Mouse (Mus musculus) gastrocnemius, postnatal 14 days (tissue): ENCODE measurements at regions not wholly inside any gene's neighbourhood (a gene's known extent, or its start where the extent isn't known, plus 50 kb on each side); places are given as distances from the start of the nearest gene placed in this dataset.

ENCODE experiments used
- DNase-seq: peaks from one replicate; pipeline ENCODE4 v3.0.0; 2021; ENCODE audit warnings: mixed read lengths
- intact Hi-C: fragments of 180-260 bp; cut with DNase I; formaldehyde crosslinking; loops from one replicate; pipeline ENCODE4 v1.15.1; 2025; ENCODE audit warnings: low total_unique reads

DNA sequence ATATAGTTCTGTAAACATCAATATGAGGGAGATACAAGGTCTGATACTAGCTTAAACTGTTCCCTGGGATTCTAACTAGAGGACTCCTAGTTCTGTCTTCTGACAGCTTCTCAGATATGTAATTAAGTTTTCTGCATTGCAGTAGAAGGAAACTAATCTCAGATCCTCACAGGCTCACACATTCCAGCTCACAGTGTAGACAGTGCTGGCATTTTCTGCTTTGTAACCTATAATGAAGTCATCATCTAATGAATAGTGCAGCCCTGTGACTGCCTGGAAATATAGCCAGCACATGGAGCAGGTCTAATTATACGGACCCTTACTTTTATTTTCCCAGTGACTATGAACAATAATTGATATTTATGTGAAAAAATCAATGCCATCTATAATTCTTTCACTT is 331.2 kb upstream of the Celf2 start:
- intact Hi-C loops: no loop called here
- no peak for DNase-seq

DNA sequence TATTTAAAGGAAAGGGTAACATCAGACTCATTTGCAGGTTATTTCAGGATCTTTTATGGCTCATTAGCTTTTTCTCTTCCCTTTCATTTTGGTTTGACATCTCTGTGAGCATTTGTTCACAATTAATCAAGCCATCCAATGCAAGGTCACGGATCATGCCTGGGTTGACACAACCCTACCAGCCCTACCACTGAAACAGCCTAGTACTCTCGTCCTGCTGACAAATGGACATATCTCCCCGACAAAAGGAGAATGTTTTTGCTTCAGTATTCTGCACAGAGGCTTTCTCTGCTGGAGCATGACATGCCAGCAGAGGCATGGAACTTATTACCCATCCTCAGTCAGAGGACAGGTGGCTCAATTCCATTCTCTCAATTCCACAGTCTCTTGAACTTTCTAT is 328.5 kb upstream of the Celf2 start:
- intact Hi-C loops: no loop called here
- DNase-seq: no peak

DNA sequence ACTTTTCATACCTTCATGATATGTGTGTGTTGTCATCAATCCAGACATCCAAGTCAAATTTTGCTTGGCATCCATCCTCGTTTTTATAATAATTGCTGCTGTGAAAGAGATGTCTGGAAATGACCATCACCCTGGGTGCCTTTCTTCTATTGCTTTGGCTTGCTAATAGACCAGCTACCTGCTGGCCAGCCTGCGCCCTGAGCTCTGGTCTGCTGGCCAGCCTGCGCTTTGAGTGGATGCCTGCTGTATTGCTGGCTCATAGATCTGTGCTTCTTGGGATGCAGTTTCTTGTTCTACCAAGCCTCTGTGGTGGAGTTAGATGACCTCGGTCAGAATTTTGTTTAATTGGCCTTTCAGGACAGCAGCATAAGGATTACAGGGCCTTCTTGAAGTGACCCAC is 321.9 kb upstream of the Celf2 start:
- intact Hi-C loops: no loop called here

DNA sequence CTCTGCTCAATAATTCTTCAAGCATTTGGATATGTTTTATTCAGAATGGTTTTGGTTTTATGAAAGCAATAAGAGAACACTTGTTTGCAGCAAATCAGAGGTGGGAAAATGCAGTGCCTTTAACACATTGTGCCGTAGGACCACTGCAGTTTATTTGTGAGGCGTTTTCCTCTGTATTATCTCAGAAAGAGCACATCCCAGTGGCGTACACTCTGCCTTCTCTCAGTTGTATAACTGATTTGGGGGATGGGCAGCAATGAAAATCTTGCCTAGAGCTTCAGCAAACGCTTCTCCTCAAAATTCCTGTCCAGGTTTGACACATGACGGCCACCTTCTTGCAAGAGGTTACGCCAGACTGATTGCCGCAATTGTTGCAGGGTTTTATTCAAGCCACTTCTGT is 316.9 kb upstream of the Celf2 start:
- intact Hi-C loops: no loop called here
- no peak for DNase-seq

More for the DNA sequence above, 321.9 kb upstream of the Celf2 start:
- DNase-seq: no peak

DNA sequence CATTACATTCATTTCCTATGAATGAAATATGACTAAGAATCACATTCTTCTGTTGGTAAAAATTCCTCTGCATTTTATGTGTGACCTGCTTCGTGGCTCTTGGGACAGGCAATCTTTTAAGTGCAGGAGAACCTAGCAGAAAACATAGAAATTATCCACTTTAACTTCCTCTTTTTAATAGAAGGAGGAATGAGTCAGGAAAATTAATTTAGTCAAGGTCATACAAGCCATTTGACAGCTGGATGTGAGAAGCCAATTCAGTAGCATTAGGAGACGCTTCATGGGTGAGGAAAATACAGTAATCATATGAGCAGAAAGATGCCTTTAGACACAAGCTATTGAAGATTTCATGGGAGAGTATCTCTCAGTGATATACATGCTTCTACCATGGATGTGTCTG is 287.1 kb upstream of the Celf2 start:
- intact Hi-C loops: no loop called here

DNA sequence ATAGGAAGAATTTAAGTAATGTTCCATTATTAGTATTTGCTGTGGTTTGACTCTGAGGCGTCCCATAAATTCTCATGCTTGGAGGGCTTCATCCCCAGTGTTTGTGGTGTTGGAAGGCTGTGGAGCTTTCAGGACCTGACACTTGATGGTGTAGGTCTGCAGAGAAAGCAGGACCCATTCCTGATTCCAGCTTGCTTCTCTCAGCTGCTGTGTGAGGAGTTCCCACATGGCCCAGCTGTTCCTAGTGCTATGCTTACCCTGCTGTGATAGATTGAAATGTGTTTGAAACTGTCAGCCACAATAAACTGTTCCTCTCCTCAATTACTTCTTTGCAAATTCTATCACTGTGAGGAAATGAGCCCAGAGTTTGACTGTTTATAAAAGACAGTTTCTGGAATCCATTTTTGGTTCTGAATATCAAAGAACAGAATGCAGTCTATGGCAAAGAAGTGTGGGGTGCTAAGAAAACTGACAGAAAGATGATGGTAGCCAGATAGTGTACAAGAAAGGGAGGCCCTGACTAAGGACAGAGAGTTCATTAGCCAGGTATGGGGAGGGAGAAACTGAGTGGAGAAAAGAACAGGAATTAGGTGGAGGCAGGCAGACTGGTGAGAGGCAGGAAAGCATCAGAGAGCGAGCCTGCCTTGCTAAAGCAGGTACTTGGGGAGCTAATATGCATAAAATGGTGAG is 283.2 kb upstream of the Celf2 start:
- intact Hi-C loops: no loop called here

More for the DNA sequence above, 287.1 kb upstream of the Celf2 start:
- no peak for DNase-seq

DNA sequence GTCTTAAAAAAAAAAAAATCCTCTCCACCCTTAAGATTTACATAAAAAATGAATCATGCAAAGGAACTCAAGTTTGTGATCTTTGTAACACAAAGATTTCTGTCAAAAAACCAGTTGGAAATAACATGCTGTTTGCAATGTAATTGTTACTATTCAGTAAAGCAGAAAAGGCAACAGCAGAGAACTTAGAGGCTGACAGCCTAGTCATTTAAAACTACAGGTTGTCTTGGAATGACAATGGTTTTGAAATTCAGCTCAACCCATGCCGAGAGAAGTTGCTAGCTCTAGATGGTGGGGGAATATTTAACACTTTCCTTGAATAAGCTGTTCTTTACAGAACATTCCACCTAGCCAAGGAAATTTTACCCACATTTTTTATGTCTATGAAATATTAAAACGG is 269.2 kb upstream of the Celf2 start:
- no peak for DNase-seq
- intact Hi-C loops: no loop called here

More for the DNA sequence above, 283.2 kb upstream of the Celf2 start:
- DNase-seq: no peak

DNA sequence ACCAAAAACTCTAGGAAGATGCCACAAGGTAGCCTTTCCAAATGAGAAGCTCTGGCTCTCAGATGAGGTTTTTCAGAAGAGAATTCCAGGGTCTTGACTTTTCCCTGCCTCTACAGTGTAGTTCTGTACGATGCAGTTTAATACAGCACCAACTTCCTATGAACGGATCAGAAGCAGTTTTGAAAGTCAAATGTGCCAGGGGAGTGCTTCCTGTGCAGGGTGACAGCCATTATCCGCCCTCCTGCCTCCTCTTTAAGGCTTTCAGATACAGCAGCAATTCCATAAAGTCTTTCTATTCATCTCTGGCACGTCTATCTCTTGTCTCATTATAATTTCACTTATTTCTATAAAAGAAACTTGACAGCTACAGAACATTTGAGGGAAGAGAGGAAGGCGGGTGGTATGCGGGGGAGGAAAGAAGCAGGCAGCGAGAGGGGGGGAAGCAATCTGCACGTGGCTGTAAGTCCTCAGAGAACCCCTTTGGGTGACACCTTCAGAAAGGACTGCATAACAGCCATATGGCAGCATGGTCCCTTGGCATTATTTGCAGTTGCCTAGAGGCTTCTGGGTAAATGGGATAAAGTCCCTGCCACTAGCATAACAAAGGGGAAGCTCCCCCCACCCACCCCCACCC is 224.9 kb upstream of the Celf2 start:
- intact Hi-C loops: no loop called here

DNA sequence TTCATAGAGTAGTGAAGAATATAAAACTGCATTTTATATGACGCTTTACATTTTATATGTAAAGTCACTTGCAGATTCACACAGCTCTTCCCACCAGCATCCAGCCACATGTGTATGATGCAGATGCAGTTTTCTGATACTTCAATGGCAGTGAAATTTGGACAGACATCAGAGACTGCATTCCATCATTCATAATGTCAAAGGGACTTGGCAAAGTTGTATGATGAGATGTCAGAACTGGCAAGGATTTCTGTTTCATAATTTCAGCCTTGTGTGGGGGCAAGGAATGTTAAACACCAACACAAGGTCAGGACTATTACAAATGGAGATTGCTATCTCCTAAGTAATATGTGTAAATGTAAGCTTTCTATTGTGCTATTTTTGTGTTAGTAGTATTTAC is 221.6 kb upstream of the Celf2 start:
- no peak for DNase-seq
- intact Hi-C loops: no loop called here

More for the DNA sequence above, 224.9 kb upstream of the Celf2 start:
- no peak for DNase-seq

DNA sequence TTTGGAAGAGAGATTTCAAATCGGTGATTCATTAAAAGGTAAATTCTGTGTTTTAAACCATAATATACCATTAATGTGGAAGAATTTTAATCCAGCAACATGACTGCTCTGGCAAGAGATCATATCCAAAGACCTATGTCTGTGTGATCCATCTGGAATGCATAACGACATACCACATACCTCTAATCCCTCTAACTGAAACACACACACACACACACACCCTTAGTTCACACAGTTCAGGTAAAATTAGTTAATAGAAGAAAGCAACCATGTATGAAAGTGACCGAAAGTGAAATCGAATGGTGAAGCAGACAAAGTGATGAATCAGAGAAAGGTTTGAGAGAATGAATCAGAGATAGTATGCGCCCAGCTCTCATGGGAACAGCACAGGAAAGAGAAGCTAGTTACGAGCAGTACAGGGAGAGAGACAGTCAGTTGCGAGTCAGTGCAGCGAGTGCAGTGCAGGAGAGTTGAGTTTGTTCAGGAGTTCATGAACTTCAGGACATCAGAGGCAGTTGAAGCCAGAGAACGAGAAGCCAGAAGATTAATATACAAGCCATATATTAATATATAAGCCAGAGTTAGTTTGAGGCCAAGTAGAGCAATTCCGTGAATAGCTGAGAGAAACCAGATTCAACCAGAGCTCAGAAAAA is 213.0 kb upstream of the Celf2 start:
- DNase-seq: no peak
- intact Hi-C loops: no loop called here

DNA sequence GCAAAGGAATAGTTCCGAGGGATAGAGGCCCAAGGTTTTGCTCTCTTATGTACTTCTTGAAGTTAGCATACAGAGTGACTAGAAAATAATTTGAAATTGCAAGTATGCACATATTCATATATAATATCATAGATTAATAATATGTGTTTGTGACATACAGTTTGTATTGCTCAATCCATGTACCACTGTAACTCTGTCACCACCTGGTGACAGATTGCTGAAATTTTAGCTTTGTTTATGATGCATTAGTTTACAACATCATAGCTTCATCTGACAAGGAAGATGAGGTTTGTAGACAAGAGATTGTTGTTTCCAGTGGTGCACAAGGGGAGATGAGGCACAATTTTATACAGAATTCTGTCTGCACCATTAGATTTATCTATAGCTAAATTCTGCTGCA is 201.7 kb upstream of the Celf2 start:
- intact Hi-C loops: no loop called here
- no peak for DNase-seq

DNA sequence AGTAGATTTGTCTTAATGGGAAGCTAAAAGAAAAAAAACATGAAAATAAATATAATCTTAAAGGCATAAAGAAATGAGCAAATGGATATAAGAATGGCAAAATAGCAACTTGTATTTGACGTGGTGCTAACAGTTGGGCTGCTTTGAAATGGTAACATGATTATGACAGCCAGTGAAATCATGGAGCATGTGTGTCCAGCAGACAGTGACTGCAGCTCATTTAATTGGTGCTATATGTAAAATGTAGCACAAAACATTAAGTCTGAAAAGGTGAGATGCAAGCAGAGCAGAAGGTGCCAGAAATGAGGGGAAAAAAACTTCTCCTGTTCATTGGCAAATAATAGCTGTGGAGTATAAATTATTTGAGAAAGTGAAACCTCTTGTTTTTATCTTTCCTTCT is 201.1 kb upstream of the Celf2 start:
- intact Hi-C loops: no loop called here
- no peak for DNase-seq

DNA sequence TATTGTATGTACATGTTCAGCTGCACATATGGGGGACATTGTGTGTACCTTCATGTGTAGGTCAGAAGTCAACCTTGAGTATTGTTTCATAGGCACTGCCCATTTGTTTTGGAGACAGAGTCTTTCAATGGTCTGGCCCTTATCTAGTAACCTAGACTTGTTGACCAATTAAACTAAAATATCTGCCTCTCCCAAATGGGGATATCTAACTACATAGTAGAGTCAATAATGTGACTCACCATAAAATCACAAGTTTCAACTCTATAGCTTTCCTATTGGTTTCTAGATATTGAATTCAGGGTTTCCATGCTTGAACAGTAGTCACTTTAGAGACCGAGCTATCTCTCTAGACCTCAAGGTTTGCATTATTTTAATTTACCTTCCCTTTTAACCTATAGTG is 174.0 kb upstream of the Celf2 start:
- intact Hi-C loops: no loop called here
- DNase-seq: no peak

DNA sequence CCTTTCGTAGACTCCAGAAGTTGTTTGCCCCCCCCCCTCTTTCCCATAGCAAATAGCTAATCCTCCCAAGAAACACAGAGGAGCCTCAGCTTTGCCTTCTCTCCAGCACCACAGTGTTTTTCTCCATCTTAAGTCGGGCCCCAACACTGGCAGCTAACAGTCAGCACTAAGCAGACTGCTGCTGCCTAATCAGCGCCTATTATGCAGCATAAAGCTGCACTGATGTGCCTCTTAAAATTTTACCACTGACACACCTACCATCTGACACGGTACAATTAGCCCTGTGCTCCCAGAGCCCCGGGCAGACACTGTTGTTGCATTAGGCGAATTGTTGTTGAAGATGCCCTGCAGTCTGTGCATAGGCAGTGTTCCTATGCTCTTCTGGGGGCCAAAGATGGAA is 131.5 kb upstream of the Celf2 start:
- intact Hi-C loops: no loop called here
- no peak for DNase-seq

DNA sequence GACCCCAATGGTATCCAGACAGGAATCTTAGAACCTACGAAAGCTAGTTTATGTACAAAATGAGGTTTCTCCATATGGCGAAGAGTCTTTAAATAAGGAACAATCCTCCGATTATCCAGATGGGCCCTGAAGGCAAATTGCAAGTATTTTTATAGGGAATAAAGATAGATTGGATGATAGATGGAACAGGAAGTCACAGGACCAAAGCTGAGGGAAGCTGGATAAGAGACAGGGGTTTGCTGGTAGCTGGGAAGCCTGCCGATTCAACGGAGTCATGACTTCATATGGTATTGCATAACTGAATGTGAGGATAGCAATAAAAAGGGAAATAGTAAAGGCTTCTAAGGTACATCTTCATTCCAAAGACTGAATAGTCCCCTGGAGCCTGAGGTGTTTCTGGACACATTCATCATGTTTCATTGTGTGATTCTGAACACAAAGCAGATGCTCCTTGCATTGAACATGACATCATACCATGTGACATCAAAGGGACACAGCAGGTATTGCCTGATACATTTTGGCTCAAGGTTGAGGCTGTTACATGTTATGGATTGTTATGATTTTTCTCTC is 113.4 kb upstream of the Celf2 start:
- DNase-seq: no peak
- intact Hi-C loops: no loop called here

DNA sequence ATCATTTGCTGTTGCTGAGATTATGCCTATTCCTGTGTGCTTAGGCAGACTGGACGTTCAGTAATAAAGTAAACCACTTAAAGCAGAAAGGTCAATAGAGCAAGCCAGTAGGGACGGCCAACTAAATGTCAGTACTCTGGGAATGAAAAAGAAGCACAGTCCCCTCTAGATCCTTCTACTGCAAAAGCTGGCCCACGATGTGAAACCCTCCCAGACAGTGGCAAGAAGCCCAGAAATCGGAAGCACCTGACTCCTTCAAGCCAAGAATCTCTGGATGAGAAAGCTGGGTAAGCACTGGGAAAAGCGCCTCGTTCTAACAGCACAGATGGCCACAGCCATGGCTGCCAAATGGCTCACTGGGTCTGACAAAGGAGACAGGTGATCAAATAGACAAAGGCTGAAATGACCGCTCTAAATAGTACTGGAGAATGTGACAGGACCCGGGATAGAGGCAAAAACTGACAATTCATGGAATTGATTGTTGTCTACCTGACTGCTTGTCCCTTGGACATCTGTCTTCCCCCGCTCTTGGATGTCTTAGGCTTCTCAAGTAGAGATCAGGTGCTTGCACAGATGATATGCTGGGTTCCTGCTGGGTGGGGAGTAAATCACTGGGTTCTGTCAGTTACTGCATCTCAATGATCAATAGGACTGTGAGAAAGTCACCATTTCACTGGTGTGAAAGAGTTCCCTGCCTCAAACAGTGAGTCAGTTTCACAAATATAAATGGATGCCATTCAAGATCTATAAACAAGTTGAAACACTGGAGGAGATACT is 110.7 kb upstream of the Celf2 start:
- intact Hi-C loops: no loop called here
- peak; percentile 28 for DNase-seq

DNA sequence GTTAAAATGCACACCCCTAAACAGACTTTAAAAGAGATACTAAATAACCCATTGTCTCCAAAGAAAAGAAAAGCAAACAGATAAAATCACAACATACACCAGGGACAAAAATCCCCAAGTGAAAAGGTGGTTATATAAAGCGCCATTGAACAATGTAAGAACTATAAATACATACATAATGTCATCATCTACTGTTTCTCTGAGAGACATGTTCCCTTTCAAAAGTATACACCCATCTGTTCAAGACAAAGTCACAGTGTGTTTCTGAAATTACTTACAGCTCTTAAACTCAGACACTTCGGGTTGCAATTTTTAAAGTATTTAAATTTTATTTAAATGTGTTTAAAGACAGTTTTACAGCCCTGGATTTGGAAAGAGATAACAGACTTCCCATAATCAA is 68.8 kb upstream of the Celf2 start:
- DNase-seq: no peak
- intact Hi-C loops: no loop called here
